Mouse (Mus musculus): ENCODE data around the gene Gabrb2. TPM values are rescaled to one million over a fixed set of nuclear protein-coding genes. Genes with fewer than 3 reads are reported as not detected.
A peak's percentile ranks its signal among the peaks of the same experiment; 100 is the strongest.

Gabrb2 gene
- total RNA-seq, 2 experiments from 2014 or later: 145 to 156 TPM

- peak overlapping the region; percentile 80 for H3K27ac ChIP-seq
- TF ChIP-seq CTCF (conservative IDR thresholded peaks at IDR 0.05): no peak
- no peak overlapping the region for H3K4me3 ChIP-seq
- DNase-seq (ENCODE audit: low spot score in 2 of 2): peak; percentile 32 to 40
These were observed 151.9 kb downstream of the Gabrb2 start for GRCm38 (mm10) chr11:42571467-42571866.

- no peak for DNase-seq (ENCODE audit: low spot score in 2 of 2)
- TF ChIP-seq CTCF (conservative IDR thresholded peaks at IDR 0.05): no peak
- H3K27ac ChIP-seq: peak overlapping the region; percentile 12; the same call in 1 of the 2 replicates
- no peak overlapping the region for H3K4me3 ChIP-seq
These were observed 155.8 kb downstream of the Gabrb2 start for GRCm38 (mm10) chr11:42575146-42575873.

- peak overlapping the region; percentile 47 for H3K27ac ChIP-seq
- DNase-seq (ENCODE audit: low spot score in 2 of 2): no peak
- no peak overlapping the region for H3K4me3 ChIP-seq
- TF ChIP-seq CTCF (conservative IDR thresholded peaks at IDR 0.05): no peak
These were observed 160.2 kb downstream of the Gabrb2 start for GRCm38 (mm10) chr11:42579804-42580203.

- Histone ChIP-seq H3K4me3 (no peak overlapping the region), H3K27ac (no peak overlapping the region)
- TF ChIP-seq CTCF (conservative IDR thresholded peaks at IDR 0.05): no peak
- no peak for DNase-seq (ENCODE audit: low spot score in 2 of 2)
These were observed 161.6 kb downstream of the Gabrb2 start for GRCm38 (mm10) chr11:42581123-42581522.

GRCm38 (mm10) chr11:42581753-42582152, 162.2 kb downstream of the Gabrb2 start:
- no peak for DNase-seq (ENCODE audit: low spot score in 2 of 2)
- H3K27ac ChIP-seq: no peak overlapping the region
- no peak overlapping the region for H3K4me3 ChIP-seq
- TF ChIP-seq CTCF (conservative IDR thresholded peaks at IDR 0.05): no peak

GRCm38 (mm10) chr11:42592418-42592817, 172.9 kb downstream of the Gabrb2 start:
- TF ChIP-seq CTCF (conservative IDR thresholded peaks at IDR 0.05): no peak
- Histone ChIP-seq H3K4me3 (no peak overlapping the region), H3K27ac (no peak overlapping the region)
- no peak for DNase-seq (ENCODE audit: low spot score in 2 of 2)

GRCm38 (mm10) chr11:42606225-42606624, 186.7 kb downstream of the Gabrb2 start:
- H3K27ac ChIP-seq: peak overlapping the region; percentile 40
- H3K4me3 ChIP-seq: no peak overlapping the region
- peak; percentile 44 to 73 for DNase-seq (ENCODE audit: low spot score in 2 of 2)
- no peak for TF ChIP-seq CTCF (conservative IDR thresholded peaks at IDR 0.05)

- Histone ChIP-seq H3K4me3 (no peak overlapping the region), H3K27ac (peak overlapping the region; percentile 43)
- no peak for DNase-seq (ENCODE audit: low spot score in 2 of 2)
- no peak for TF ChIP-seq CTCF (conservative IDR thresholded peaks at IDR 0.05)
These were observed 189.7 kb downstream of the Gabrb2 start for GRCm38 (mm10) chr11:42609128-42609763.

- DNase-seq (ENCODE audit: low spot score in 2 of 2): no peak
- 0 out of 2 replicates have a peak overlapping the region, but pooled peaks have one; percentile 2 for H3K27ac ChIP-seq
- H3K4me3 ChIP-seq: no peak overlapping the region
- no peak for TF ChIP-seq CTCF (conservative IDR thresholded peaks at IDR 0.05)
These were observed 198.6 kb downstream of the Gabrb2 start for GRCm38 (mm10) chr11:42618195-42618594.

GRCm38 (mm10) chr11:42621109-42621508, 201.6 kb downstream of the Gabrb2 start:
- Histone ChIP-seq H3K27ac (no peak overlapping the region), H3K4me3 (no peak overlapping the region)
- no peak for TF ChIP-seq CTCF (conservative IDR thresholded peaks at IDR 0.05)
- no peak for DNase-seq (ENCODE audit: low spot score in 2 of 2)

GRCm38 (mm10) chr11:42650111-42650510, 230.6 kb downstream of the Gabrb2 start:
- no peak for TF ChIP-seq CTCF (conservative IDR thresholded peaks at IDR 0.05)
- peak; percentile 42 to 54 for DNase-seq (ENCODE audit: low spot score in 2 of 2)
- Histone ChIP-seq H3K4me3 (no peak overlapping the region), H3K27ac (peak overlapping the region; percentile 36; the same call in 1 of the 2 replicates)

- H3K27ac ChIP-seq: no peak overlapping the region
- DNase-seq (ENCODE audit: low spot score in 2 of 2): no peak
- H3K4me3 ChIP-seq: no peak overlapping the region
- TF ChIP-seq CTCF (conservative IDR thresholded peaks at IDR 0.05): no peak
These were observed 232.0 kb downstream of the Gabrb2 start for GRCm38 (mm10) chr11:42651572-42651971.

- Histone ChIP-seq H3K27ac (no peak overlapping the region), H3K4me3 (no peak overlapping the region)
- DNase-seq (ENCODE audit: low spot score in 2 of 2): no peak
- no peak for TF ChIP-seq CTCF (conservative IDR thresholded peaks at IDR 0.05)
These were observed 234.6 kb downstream of the Gabrb2 start for GRCm38 (mm10) chr11:42654189-42654588.

- TF ChIP-seq CTCF (conservative IDR thresholded peaks at IDR 0.05): no peak
- DNase-seq (ENCODE audit: low spot score in 2 of 2): no peak
- no peak overlapping the region for H3K4me3 ChIP-seq
- no peak overlapping the region for H3K27ac ChIP-seq
These were observed 249.1 kb downstream of the Gabrb2 start for GRCm38 (mm10) chr11:42668657-42669056.

Other genes starting within 250 kb of the Gabrb2 start
- gene Gabra1, start 236.8 kb upstream of the Gabrb2 start, total RNA-seq (2021): 100 to 1,000 TPM; 406 to 411 TPM
- gene Gabra6, start 98.7 kb upstream of the Gabrb2 start, total RNA-seq (2021): under 1 TPM; 0.15 to 0.59 TPM

All from layer of hippocampus, adult 2 months (tissue).